Mouse (Mus musculus): Measurements from ENCODE around the gene Paxbp1. TPM values are rescaled to one million over a fixed set of nuclear protein-coding genes. Genes with fewer than 3 reads are reported as not detected.

Gene Paxbp1
- polyA plus RNA-seq, 1 experiment from 2014 or later: 52.5 TPM

GRCm38 (mm10) chr16:90995498-90995897 lies 48.8 kb downstream of the Paxbp1 start:
- Histone ChIP-seq H3K9me3 (replicated peaks) (no peaks in the 10 kb centered on the region), H3K4me2 (peak overlapping the region; percentile 26; the same call in 1 of the 2 replicates), H3K27me3 (replicated peaks) (no peaks in the 10 kb centered on the region), H3K4me1 (replicated peaks) (peaks cover 31% of the 10 kb centered on the region), H3K36me3 (peaks cover 12% of the 10 kb centered on the region; the same call in 1 of the 2 replicates), H3K4me3 (no peak overlapping the region), H3K27ac (ENCODE audit: poor library complexity, severe bottlenecking) (no peak overlapping the region), H3K9ac (no peak overlapping the region)
- WGBS: 68% methylated on average over 5 of the region's 5 CpGs
- ATAC-seq (ENCODE audit: insufficient number of reproducible peaks, low FRiP score): no peak

GRCm38 (mm10) chr16:90995023-90995422 lies 49.3 kb downstream of the Paxbp1 start:
- no peak; the same call in 1 of the 2 replicates for ATAC-seq (ENCODE audit: insufficient number of reproducible peaks, low FRiP score)
- H3K27ac ChIP-seq (ENCODE audit: poor library complexity, severe bottlenecking): peak overlapping the region; percentile 62
- peak overlapping the region; percentile 26 for H3K4me2 ChIP-seq
- no peak overlapping the region for H3K4me3 ChIP-seq
- no peaks in the 10 kb centered on the region for H3K9me3 ChIP-seq (replicated peaks)
- H3K9ac ChIP-seq: 0 out of 2 replicates have a peak overlapping the region, but pooled peaks have one; percentile 22
- H3K4me1 ChIP-seq (replicated peaks): peaks cover 31% of the 10 kb centered on the region
- no peaks in the 10 kb centered on the region for H3K27me3 ChIP-seq (replicated peaks)
- WGBS: 6% methylated on average over 4 of the region's 4 CpGs
- peaks cover 16% of the 10 kb centered on the region for H3K36me3 ChIP-seq

GRCm38 (mm10) chr16:90989162-90989561 lies 55.2 kb downstream of the Paxbp1 start:
- H3K9me3 ChIP-seq (replicated peaks): no peaks in the 10 kb centered on the region
- no peak overlapping the region for H3K27ac ChIP-seq (ENCODE audit: poor library complexity, severe bottlenecking)
- no peak for ATAC-seq (ENCODE audit: insufficient number of reproducible peaks, low FRiP score)
- WGBS: 91% methylated on average over 8 of the region's 8 CpGs
- no peaks in the 10 kb centered on the region for H3K27me3 ChIP-seq (replicated peaks)
- H3K9ac ChIP-seq: no peak overlapping the region
- peaks cover 2% of the 10 kb centered on the region; the same call in 1 of the 2 replicates for H3K4me1 ChIP-seq (replicated peaks)
- no peak overlapping the region for H3K4me2 ChIP-seq
- H3K4me3 ChIP-seq: no peak overlapping the region
- H3K36me3 ChIP-seq: peaks cover 23% of the 10 kb centered on the region

DNA sequence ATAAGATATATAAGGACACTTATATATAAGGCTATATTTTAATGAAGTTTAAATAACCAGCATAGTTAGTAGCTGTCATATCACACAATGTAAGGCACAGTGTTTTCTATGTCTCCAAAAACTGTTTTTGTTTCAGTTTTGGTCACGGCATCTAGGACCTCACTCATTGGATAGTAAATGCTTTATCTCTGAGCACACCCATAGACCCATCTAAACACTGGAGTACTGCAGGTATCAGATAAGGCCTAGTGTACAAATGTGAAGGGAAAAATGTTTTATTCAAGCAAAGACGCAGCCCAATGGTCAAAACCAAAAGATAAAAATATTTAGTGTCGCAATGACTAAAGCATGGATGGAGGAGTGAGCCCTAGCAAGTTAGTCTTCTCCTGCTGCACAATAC lies 55.7 kb downstream of the Paxbp1 start:
- peak; percentile 85 for ATAC-seq (ENCODE audit: insufficient number of reproducible peaks, low FRiP score)
- 79% methylated on average over 3 of the region's 3 CpGs for WGBS
- Histone ChIP-seq H3K4me2 (no peak overlapping the region), H3K36me3 (peaks cover 23% of the 10 kb centered on the region), H3K9me3 (replicated peaks) (no peaks in the 10 kb centered on the region), H3K27me3 (replicated peaks) (no peaks in the 10 kb centered on the region), H3K4me3 (no peak overlapping the region), H3K9ac (no peak overlapping the region), H3K27ac (ENCODE audit: poor library complexity, severe bottlenecking) (no peak overlapping the region), H3K4me1 (replicated peaks) (no peaks in the 10 kb centered on the region)

DNA sequence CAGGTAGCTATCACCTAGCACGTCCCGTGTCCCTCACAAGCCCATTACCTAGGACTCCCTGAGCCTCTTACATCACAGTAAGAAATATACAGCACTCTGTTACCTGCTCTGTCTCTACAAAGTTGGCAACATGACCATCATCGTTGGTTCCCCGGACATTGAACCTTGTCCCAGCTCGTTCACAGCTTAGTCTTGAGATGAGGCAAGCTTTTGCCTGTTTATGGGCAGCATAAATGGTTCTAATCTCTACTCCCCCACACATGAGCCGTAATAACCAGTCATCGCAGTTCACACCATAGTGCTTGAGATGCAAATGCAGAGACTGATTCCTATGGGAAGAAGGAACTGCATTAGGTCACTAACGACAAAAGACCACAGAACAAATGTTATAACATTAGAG lies 56.3 kb downstream of the Paxbp1 start:
- no peak for ATAC-seq (ENCODE audit: insufficient number of reproducible peaks, low FRiP score)
- Histone ChIP-seq H3K4me3 (no peak overlapping the region), H3K9ac (no peak overlapping the region), H3K27ac (ENCODE audit: poor library complexity, severe bottlenecking) (no peak overlapping the region), H3K36me3 (peaks cover 19% of the 10 kb centered on the region), H3K27me3 (replicated peaks) (no peaks in the 10 kb centered on the region), H3K4me2 (no peak overlapping the region), H3K4me1 (replicated peaks) (no peaks in the 10 kb centered on the region), H3K9me3 (replicated peaks) (no peaks in the 10 kb centered on the region)
- 84% methylated on average over 8 of the region's 8 CpGs for WGBS

GRCm38 (mm10) chr16:90971004-90971403 lies 73.3 kb downstream of the Paxbp1 start:
- Histone ChIP-seq H3K4me2 (no peak overlapping the region), H3K27ac (ENCODE audit: poor library complexity, severe bottlenecking) (no peak overlapping the region), H3K36me3 (peaks cover 33% of the 10 kb centered on the region), H3K9me3 (replicated peaks) (no peaks in the 10 kb centered on the region), H3K27me3 (replicated peaks) (no peaks in the 10 kb centered on the region), H3K9ac (no peak overlapping the region), H3K4me1 (replicated peaks) (no peaks in the 10 kb centered on the region), H3K4me3 (no peak overlapping the region)
- WGBS: 71% methylated on average over 6 of the region's 6 CpGs
- no peak for ATAC-seq (ENCODE audit: insufficient number of reproducible peaks, low FRiP score)

GRCm38 (mm10) chr16:90966241-90966640 lies 78.1 kb downstream of the Paxbp1 start:
- H3K4me3 ChIP-seq: no peak overlapping the region
- H3K9me3 ChIP-seq (replicated peaks): no peaks in the 10 kb centered on the region
- no peak for ATAC-seq (ENCODE audit: insufficient number of reproducible peaks, low FRiP score)
- no peak overlapping the region for H3K27ac ChIP-seq (ENCODE audit: poor library complexity, severe bottlenecking)
- peaks cover 46% of the 10 kb centered on the region for H3K36me3 ChIP-seq
- H3K27me3 ChIP-seq (replicated peaks): no peaks in the 10 kb centered on the region
- WGBS: 79% methylated on average over 4 of the region's 4 CpGs
- no peak overlapping the region for H3K4me2 ChIP-seq
- H3K9ac ChIP-seq: no peak overlapping the region
- no peaks in the 10 kb centered on the region for H3K4me1 ChIP-seq (replicated peaks)

- peaks cover 42% of the 10 kb centered on the region for H3K36me3 ChIP-seq
- WGBS: 57% methylated on average over 10 of the region's 10 CpGs
- H3K27ac ChIP-seq (ENCODE audit: poor library complexity, severe bottlenecking): no peak overlapping the region
- no peaks in the 10 kb centered on the region for H3K27me3 ChIP-seq (replicated peaks)
- no peaks in the 10 kb centered on the region for H3K4me1 ChIP-seq (replicated peaks)
- H3K9me3 ChIP-seq (replicated peaks): no peaks in the 10 kb centered on the region
- no peak overlapping the region for H3K4me3 ChIP-seq
- H3K4me2 ChIP-seq: no peak overlapping the region
- no peak overlapping the region for H3K9ac ChIP-seq
- peak; percentile 90 for ATAC-seq (ENCODE audit: insufficient number of reproducible peaks, low FRiP score)
These were observed 80.0 kb downstream of the Paxbp1 start for GRCm38 (mm10) chr16:90964302-90964701.

Other genes with a start within 250 kb of the Paxbp1 start
- 8.4 and 9.2 TPM in 2 replicates for gene Urb1, start 234.1 kb downstream of the Paxbp1 start, polyA plus RNA-seq (2016; fragmentation: Nextera tagmentation; extraction: Ambion mirVana)
- gene Eva1c, start 217.8 kb downstream of the Paxbp1 start, polyA plus RNA-seq (2016; fragmentation: Nextera tagmentation; extraction: Ambion mirVana): 2.1 and 3.4 TPM in 2 replicates
- 49.0 and 50.4 TPM in 2 replicates for gene Cfap298, start 109.4 kb downstream of the Paxbp1 start, polyA plus RNA-seq (2016; fragmentation: Nextera tagmentation; extraction: Ambion mirVana)
- 14.9 and 18.3 TPM in 2 replicates for gene Synj1, start 33.2 kb downstream of the Paxbp1 start, polyA plus RNA-seq (2016; fragmentation: Nextera tagmentation; extraction: Ambion mirVana)
- 0.17 TPM in 1 of 2 replicates, not detected in the other for gene 4932438H23Rik, start 50.6 kb upstream of the Paxbp1 start, polyA plus RNA-seq (2016; fragmentation: Nextera tagmentation; extraction: Ambion mirVana)
- not detected in 2 replicates for gene Olig2, start 180.9 kb upstream of the Paxbp1 start, polyA plus RNA-seq (2016; fragmentation: Nextera tagmentation; extraction: Ambion mirVana)
- not detected in 2 replicates for gene Olig1, start 225.2 kb upstream of the Paxbp1 start, polyA plus RNA-seq (2016; fragmentation: Nextera tagmentation; extraction: Ambion mirVana)

Measured in heart, embryonic 12.5 days (tissue).